Mouse (Mus musculus) small intestine, adult 2 months (tissue): ENCODE measurements around the gene Syk. TPM values are rescaled to one million over a fixed set of nuclear protein-coding genes. Genes with fewer than 3 reads are reported as not detected.

Experiments used
- H3K27ac ChIP-seq: fragments of 200-500 bp; 2 replicates; pipeline ENCODE4 v1.5.1; 2012; ENCODE audit warnings: low read depth, low read length, control low read depth, inconsistent platforms; ENCODE audit not compliant: insufficient read depth
- H3K27me3 ChIP-seq: fragments of 200-500 bp; 2 replicates; pipeline ENCODE4 v1.6.1; 2012; ENCODE audit warnings: mild to moderate bottlenecking, moderate library complexity, low read length, inconsistent platforms; ENCODE audit not compliant: control insufficient read depth, insufficient read depth
- H3K36me3 ChIP-seq: fragments of 200-500 bp; 2 replicates; pipeline ENCODE4 v1.6.1; 2012; ENCODE audit warnings: mild to moderate bottlenecking, low read length, control low read depth, inconsistent platforms; ENCODE audit not compliant: control insufficient read depth, insufficient read depth
- H3K4me1 ChIP-seq: fragments of 200-500 bp; 2 replicates; pipeline ENCODE4 v1.6.1; 2012; ENCODE audit warnings: low read length, inconsistent platforms, mixed read lengths; ENCODE audit not compliant: control insufficient read depth, insufficient read depth, insufficient read length
- H3K4me3 ChIP-seq: fragments of 200-500 bp; 2 replicates; pipeline ENCODE4 v1.5.1; 2012; ENCODE audit warnings: low read depth, mild to moderate bottlenecking, control low read depth, inconsistent platforms, low read length, moderate library complexity
- CTCF ChIP-seq: fragments of 200-500 bp; IDR thresholded peaks from 2 replicates; pipeline ENCODE4 v1.5.1; 2012; ENCODE audit warnings: low read depth, mild to moderate bottlenecking, control low read depth, inconsistent platforms, low read length, moderate library complexity, mixed read lengths; ENCODE audit not compliant: insufficient replicate concordance, insufficient read length; ENCODE audit errors: extremely low read depth
- POLR2A ChIP-seq: fragments of 200-500 bp; IDR thresholded peaks from 2 replicates; pipeline ENCODE4 v1.6.1; 2012; ENCODE audit warnings: low read depth, mild to moderate bottlenecking, control low read depth, inconsistent platforms, low read length, moderate library complexity
- WGBS: fragments of 180-500 bp; shearing (Covaris S2); methylation state at CpG from one replicate; pipeline ENCODE4 v1.1.7; 2018; 5-methylcytosine and 5-hydroxymethylcytosine counted together
- polyA plus RNA-seq: library from polyadenylated mRNA; depleted of rRNA; stranded (reverse); fragments of >200 nt; gene quantifications from 2 replicates; pipeline ENCODE4 v1.2.3, GENCODE M21; 2012

Gene Syk
- polyA plus RNA-seq, 1 experiment, result 8.3 TPM

DNA sequence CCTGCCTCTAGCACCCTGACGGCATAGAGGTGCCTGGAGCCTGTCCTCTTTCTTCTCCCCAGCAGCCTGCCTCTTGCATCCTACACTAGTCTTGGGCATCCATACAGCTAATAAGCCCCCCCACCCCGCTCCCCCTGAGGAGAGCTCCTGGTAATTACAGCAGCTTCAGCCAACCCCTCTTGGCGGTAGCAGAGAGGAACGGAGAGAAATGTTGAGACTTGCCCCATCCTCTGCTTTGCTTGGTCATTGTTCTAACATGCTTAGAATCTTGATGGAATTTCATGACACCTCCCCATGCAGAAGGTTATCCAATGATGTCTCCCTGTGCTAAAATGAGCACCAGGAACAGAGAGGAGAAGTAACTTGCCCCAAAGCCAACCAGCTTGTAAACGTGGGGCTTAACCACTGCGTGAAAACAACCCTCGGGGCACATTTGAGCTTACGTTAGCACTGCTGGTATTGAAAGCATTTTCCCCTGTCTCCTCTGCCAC, 40.9 kb upstream of the Syk start:
- WGBS, result 70% methylated on average over 8 of the region's 8 CpGs
- H3K27me3 ChIP-seq, result no peaks in the 10 kb centered on the region
- TF ChIP-seq POLR2A (no peak), CTCF (no peak)
- no peaks in the 10 kb centered on the region for H3K4me1 ChIP-seq
- H3K4me3 ChIP-seq, result no peak overlapping the region
- no peak overlapping the region for H3K27ac ChIP-seq
- no peaks in the 10 kb centered on the region for H3K36me3 ChIP-seq

DNA sequence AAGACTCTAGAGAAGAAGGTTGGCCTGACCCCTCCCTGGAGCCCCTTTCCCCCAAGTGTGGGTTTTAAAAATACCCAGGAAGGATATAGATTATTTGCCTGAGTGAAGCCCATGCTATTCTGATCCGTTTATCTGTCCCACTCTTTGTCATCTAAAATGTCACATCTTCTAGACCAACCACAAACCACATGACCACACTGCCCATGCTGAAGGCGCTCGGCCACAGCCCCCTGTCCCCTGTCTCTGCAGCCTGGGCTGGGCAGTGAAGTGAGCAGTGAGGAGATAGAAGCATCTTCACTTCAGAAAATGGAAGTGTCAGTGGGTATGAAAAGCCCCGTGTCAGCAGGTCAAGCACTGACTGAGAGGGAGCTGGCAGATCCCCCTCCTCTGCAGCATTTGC, 40.3 kb upstream of the Syk start:
- H3K4me1 ChIP-seq, result no peaks in the 10 kb centered on the region
- no peaks in the 10 kb centered on the region for H3K36me3 ChIP-seq
- H3K27me3 ChIP-seq, result no peaks in the 10 kb centered on the region
- no peak overlapping the region for H3K27ac ChIP-seq
- 64% methylated on average over 4 of the region's 4 CpGs for WGBS
- TF ChIP-seq CTCF (no peak), POLR2A (no peak)
- H3K4me3 ChIP-seq, result no peak overlapping the region

DNA sequence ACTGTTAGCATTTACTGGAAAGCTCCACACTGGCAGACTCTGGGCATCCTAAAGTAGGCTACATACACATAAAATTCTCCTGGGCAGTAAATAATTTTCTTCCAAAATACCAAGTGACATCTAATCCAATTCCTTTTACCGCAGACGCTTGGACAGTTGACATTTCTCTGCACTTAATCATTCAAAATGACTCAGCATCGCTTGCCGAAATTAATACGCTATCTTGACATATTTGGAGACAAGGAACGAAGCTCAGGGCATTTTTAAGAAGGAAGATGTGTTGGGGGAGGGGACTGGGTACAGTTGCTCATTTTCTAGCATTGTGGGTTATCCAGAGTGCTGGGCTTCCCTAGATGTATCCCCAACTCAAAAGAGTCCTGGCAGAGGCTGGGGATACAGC, 36.7 kb upstream of the Syk start:
- H3K27me3 ChIP-seq, result no peaks in the 10 kb centered on the region
- H3K27ac ChIP-seq, result no peak overlapping the region
- WGBS, result 73% methylated on average over 6 of the region's 6 CpGs
- no peak overlapping the region for H3K4me3 ChIP-seq
- H3K4me1 ChIP-seq, result no peaks in the 10 kb centered on the region
- no peaks in the 10 kb centered on the region for H3K36me3 ChIP-seq
- no peak for TF ChIP-seq POLR2A
- TF ChIP-seq CTCF, result no peak

DNA sequence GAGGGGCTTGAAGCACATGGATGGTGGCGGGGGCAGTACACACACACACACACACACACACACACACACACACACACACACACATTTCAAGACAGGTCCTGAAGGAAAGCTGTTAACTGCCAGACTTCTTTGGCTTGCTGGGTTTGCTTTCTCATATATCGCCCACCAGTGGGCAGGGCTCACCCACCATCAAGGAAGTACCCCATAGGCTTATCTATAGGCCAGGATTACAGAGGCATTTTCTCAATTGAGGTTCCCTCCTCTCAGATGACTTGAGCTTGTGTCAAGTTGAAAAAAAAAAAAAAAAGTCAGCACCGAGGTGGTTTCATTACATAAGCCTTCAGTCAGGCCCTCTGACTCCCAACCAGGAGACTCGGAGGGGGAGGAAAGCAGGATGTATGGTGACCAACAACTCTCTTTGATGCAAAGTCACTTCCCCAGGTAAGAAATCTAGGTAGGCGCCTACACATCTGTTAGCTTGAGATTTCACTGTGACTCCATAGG, 32.2 kb upstream of the Syk start:
- no peaks in the 10 kb centered on the region for H3K36me3 ChIP-seq
- 64% methylated on average over 5 of the region's 5 CpGs for WGBS
- TF ChIP-seq POLR2A (no peak), CTCF (no peak)
- H3K4me1 ChIP-seq, result no peaks in the 10 kb centered on the region
- H3K27ac ChIP-seq, result no peak overlapping the region
- no peak overlapping the region for H3K4me3 ChIP-seq
- no peaks in the 10 kb centered on the region for H3K27me3 ChIP-seq

DNA sequence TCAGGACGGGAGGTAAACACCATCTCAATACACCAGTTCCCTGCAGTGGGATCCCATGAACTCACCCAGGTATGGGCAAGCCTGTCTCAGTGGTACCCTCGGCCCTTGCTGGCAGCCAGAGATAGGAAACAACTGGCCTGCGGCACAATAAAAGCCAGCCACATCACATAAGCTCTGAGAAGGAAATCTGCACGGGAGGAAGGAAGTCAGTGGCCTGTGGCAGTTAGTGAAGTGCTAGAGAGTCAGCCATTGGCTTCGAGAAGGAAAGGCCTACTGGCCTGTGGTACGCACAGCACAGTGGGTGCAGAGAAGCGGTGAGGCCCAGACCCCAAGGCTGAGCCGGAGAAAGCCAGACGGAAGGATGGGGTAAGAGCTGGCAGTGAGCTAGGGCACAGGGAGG, 31.7 kb upstream of the Syk start:
- Histone ChIP-seq H3K4me3 (no peak overlapping the region), H3K27ac (no peak overlapping the region), H3K4me1 (no peaks in the 10 kb centered on the region), H3K36me3 (no peaks in the 10 kb centered on the region), H3K27me3 (no peaks in the 10 kb centered on the region)
- WGBS, result 81% methylated on average over 9 of the region's 9 CpGs
- TF ChIP-seq POLR2A, result no peak
- no peak for TF ChIP-seq CTCF

DNA sequence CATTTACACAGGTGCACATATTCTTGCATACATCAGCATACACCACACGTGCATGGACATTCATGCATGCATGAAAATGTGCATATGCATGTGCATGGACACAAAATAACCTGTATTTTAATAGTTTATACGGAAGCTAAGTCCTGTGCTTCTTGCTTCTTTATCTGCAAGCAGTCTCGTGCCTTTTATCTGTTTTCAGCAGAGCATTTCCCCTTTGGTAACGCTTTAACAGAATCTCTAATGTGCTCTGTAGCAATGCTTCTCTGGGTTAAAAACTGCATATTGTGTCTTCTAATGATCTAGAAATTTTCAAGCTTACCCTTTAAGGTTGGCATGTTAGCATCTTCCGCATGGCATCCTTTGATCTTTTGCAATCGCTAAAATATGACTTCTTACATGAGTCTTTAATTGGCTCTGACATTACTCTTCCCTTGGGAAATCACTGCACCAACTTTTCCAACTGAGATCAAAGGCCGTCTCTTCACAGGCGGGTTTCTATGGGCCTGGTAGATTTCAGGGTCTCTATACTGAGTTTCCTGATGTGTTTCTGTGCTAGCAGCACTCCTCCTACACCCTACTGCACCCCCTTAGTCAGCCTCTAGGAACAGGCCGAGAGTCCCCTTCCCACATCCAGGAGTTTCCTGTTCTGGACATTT, 30.0 kb upstream of the Syk start:
- WGBS, result 72% methylated on average over 9 of the region's 9 CpGs
- Histone ChIP-seq H3K27me3 (no peaks in the 10 kb centered on the region), H3K27ac (no peak overlapping the region), H3K4me3 (no peak overlapping the region), H3K36me3 (no peaks in the 10 kb centered on the region), H3K4me1 (no peaks in the 10 kb centered on the region)
- TF ChIP-seq CTCF (no peak), POLR2A (no peak)

DNA sequence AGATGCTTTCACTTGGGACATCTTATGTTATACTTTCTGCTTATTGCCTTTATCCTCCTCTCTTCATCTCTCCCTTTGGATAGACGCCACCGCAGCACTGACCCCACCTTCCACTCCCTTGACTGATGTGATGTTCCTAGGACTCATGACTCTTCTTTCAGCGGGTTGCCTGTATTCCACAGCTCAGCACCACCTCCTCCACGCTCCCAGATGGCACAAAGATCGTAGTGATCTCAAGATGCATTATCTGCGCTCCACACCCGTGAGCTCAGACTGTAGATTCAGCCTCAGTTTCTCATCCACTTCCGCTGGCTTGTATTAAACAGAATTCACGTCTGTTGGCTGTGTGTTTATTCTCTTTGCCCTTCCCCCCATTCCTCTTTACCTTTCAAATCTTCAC, 28.3 kb upstream of the Syk start:
- no peaks in the 10 kb centered on the region for H3K36me3 ChIP-seq
- no peaks in the 10 kb centered on the region for H3K27me3 ChIP-seq
- H3K4me1 ChIP-seq, result no peaks in the 10 kb centered on the region
- 79% methylated on average over 9 of the region's 9 CpGs for WGBS
- H3K4me3 ChIP-seq, result no peak overlapping the region
- no peak overlapping the region for H3K27ac ChIP-seq
- TF ChIP-seq CTCF, result no peak
- TF ChIP-seq POLR2A, result no peak
